Mouse (Mus musculus) hindbrain, embryonic 16.5 days (tissue): Measurements from ENCODE around the gene Dlx1. TPM values are rescaled to one million over a fixed set of nuclear protein-coding genes. Genes with fewer than 3 reads are reported as not detected.

ENCODE experiments used
- ATAC-seq: fragments of 200-750 bp; cut with Nextera tagmentation; 2 replicates; pipeline ENCODE4 v1.8.0; 2017; ENCODE audit warnings: moderate TSS enrichment, moderate library complexity
- H3K27ac ChIP-seq: fragments of 300-500 bp; sonication (generic); 2 replicates; pipeline ENCODE4 v1.5.1; 2014; ENCODE audit warnings: low read depth, mild to moderate bottlenecking, control low read depth, low read length, moderate library complexity
- H3K27me3 ChIP-seq: fragments of 300-500 bp; sonication (generic); replicated peaks from 2 replicates; pipeline ENCODE4 v1.6.1; 2014; ENCODE audit warnings: low read length; ENCODE audit not compliant: control insufficient read depth, insufficient read depth
- H3K36me3 ChIP-seq: fragments of 300-500 bp; sonication (generic); 2 replicates; pipeline ENCODE4 v1.6.1; 2014; ENCODE audit warnings: mild to moderate bottlenecking, low read length, moderate library complexity, mixed read lengths; ENCODE audit not compliant: control insufficient read depth, insufficient read depth
- H3K4me1 ChIP-seq: fragments of 300-500 bp; sonication (generic); 2 replicates; pipeline ENCODE4 v1.6.1; 2014; ENCODE audit warnings: low read depth, low read length; ENCODE audit not compliant: control insufficient read depth, insufficient read depth
- H3K4me2 ChIP-seq: fragments of 300-500 bp; sonication (generic); 2 replicates; pipeline ENCODE4 v1.6.1; 2014; ENCODE audit warnings: mild to moderate bottlenecking, low read length, control low read depth, moderate library complexity
- H3K4me3 ChIP-seq: fragments of 300-500 bp; sonication (generic); 2 replicates; pipeline ENCODE4 v1.5.1; 2014; ENCODE audit warnings: mild to moderate bottlenecking, low read length, control low read depth, moderate library complexity
- H3K9ac ChIP-seq: fragments of 300-500 bp; sonication (generic); 2 replicates; pipeline ENCODE4 v1.6.1; 2014; ENCODE audit warnings: low read depth, mild to moderate bottlenecking, control low read depth, low read length, moderate library complexity
- H3K9me3 ChIP-seq: fragments of 300-500 bp; sonication (generic); 2 replicates; pipeline ENCODE4 v1.6.1; 2014; ENCODE audit warnings: mild to moderate bottlenecking, low read length, moderate library complexity; ENCODE audit not compliant: control insufficient read depth
- WGBS: fragments of 180-500 bp; shearing (Covaris S2); extraction: QIAGEN DNeasy Blood & Tissue Kit; methylation state at CpG from one replicate; pipeline ENCODE4 v1.1.7; 2014; 5-methylcytosine and 5-hydroxymethylcytosine counted together
- polyA plus RNA-seq: library from polyadenylated mRNA; unstranded; fragments of >200 nt; fragmentation: Nextera tagmentation; extraction: Ambion mirVana; gene quantifications from 2 replicates; pipeline ENCODE4 v1.2.1, GENCODE M21; 2015

Dlx1 gene
- polyA plus RNA-seq, result 0.09 and 9.5 TPM in 2 replicates

GRCm38 (mm10) chr2:71528014-71528713 lies at the start of gene Dlx1:
Gene Dlx1 (plus strand): TSS chr2:71528113.
- Histone ChIP-seq H3K4me2 (peak within 1 kb of the TSS; percentile 62), H3K9me3 (no peaks in the 10 kb centered on the region), H3K9ac (no peak within 1 kb of the TSS), H3K4me1 (peaks cover 5% of the 10 kb centered on the region), H3K4me3 (peak within 1 kb of the TSS; percentile 40), H3K36me3 (no peaks in the 10 kb centered on the region), H3K27ac (no peak within 1 kb of the TSS), H3K27me3 (peaks cover 63% of the 10 kb centered on the region)
- ATAC-seq, result no peak
- WGBS, result 2% methylated on average over 26 of the region's 26 CpGs

GRCm38 (mm10) chr2:71479917-71480316 lies 48.0 kb upstream of the Dlx1 start:
- Histone ChIP-seq H3K4me2 (no peak overlapping the region), H3K27ac (no peak overlapping the region), H3K9me3 (no peaks in the 10 kb centered on the region), H3K4me3 (no peak overlapping the region), H3K27me3 (no peaks in the 10 kb centered on the region), H3K4me1 (no peaks in the 10 kb centered on the region), H3K36me3 (no peaks in the 10 kb centered on the region), H3K9ac (no peak overlapping the region)
- WGBS, result 13% methylated on average over 7 of the region's 7 CpGs
- ATAC-seq, result no peak

- H3K27ac ChIP-seq, result no peak overlapping the region
- H3K27me3 ChIP-seq, result no peaks in the 10 kb centered on the region
- H3K36me3 ChIP-seq, result no peaks in the 10 kb centered on the region
- H3K4me1 ChIP-seq, result no peaks in the 10 kb centered on the region
- no peak overlapping the region for H3K4me3 ChIP-seq
- whole genome bisulfite sequencing, result 71% methylated on average over 6 of the region's 6 CpGs
- no peak for ATAC-seq
- H3K9me3 ChIP-seq, result no peaks in the 10 kb centered on the region
- H3K9ac ChIP-seq, result no peak overlapping the region
- H3K4me2 ChIP-seq, result no peak overlapping the region
These were observed 46.1 kb upstream of the Dlx1 start for GRCm38 (mm10) chr2:71481825-71482224.

GRCm38 (mm10) chr2:71483046-71483716 lies 44.7 kb upstream of the Dlx1 start:
- no peak for ATAC-seq
- Histone ChIP-seq H3K36me3 (no peaks in the 10 kb centered on the region), H3K9ac (no peak overlapping the region), H3K9me3 (no peaks in the 10 kb centered on the region), H3K27ac (no peak overlapping the region), H3K4me1 (no peaks in the 10 kb centered on the region), H3K27me3 (no peaks in the 10 kb centered on the region), H3K4me2 (no peak overlapping the region), H3K4me3 (no peak overlapping the region)
- WGBS, result 69% methylated on average over 10 of the region's 10 CpGs

GRCm38 (mm10) chr2:71483717-71484066 lies 44.2 kb upstream of the Dlx1 start:
- Histone ChIP-seq H3K4me3 (no peak overlapping the region), H3K4me1 (no peaks in the 10 kb centered on the region), H3K27ac (no peak overlapping the region), H3K27me3 (no peaks in the 10 kb centered on the region), H3K4me2 (no peak overlapping the region), H3K36me3 (no peaks in the 10 kb centered on the region), H3K9me3 (no peaks in the 10 kb centered on the region), H3K9ac (no peak overlapping the region)
- peak; percentile 54; the same call in 1 of the 2 replicates for ATAC-seq
- WGBS, result 26% methylated on average over 5 of the region's 5 CpGs

- no peak overlapping the region for H3K4me3 ChIP-seq
- no peak overlapping the region for H3K4me2 ChIP-seq
- no peak overlapping the region for H3K27ac ChIP-seq
- peaks cover 2% of the 10 kb centered on the region; the same call in 1 of the 2 replicates for H3K4me1 ChIP-seq
- H3K9ac ChIP-seq, result no peak overlapping the region
- no peak for ATAC-seq
- no peaks in the 10 kb centered on the region for H3K27me3 ChIP-seq
- no peaks in the 10 kb centered on the region for H3K9me3 ChIP-seq
- no peaks in the 10 kb centered on the region for H3K36me3 ChIP-seq
These were observed 36.6 kb upstream of the Dlx1 start for GRCm38 (mm10) chr2:71491295-71491694.

GRCm38 (mm10) chr2:71493161-71493683 lies 34.7 kb upstream of the Dlx1 start:
- 66% methylated on average over 12 of the region's 12 CpGs for WGBS
- H3K36me3 ChIP-seq, result no peaks in the 10 kb centered on the region
- peaks cover 2% of the 10 kb centered on the region; the same call in 1 of the 2 replicates for H3K4me1 ChIP-seq
- ATAC-seq, result no peak
- H3K4me2 ChIP-seq, result no peak overlapping the region
- H3K27me3 ChIP-seq, result no peaks in the 10 kb centered on the region
- H3K9me3 ChIP-seq, result no peaks in the 10 kb centered on the region
- no peak overlapping the region for H3K9ac ChIP-seq
- no peak overlapping the region for H3K4me3 ChIP-seq
- no peak overlapping the region for H3K27ac ChIP-seq

- H3K4me3 ChIP-seq, result no peak overlapping the region
- H3K9ac ChIP-seq, result no peak overlapping the region
- peak overlapping the region; percentile 15; the same call in 1 of the 2 replicates for H3K4me2 ChIP-seq
- H3K36me3 ChIP-seq, result no peaks in the 10 kb centered on the region
- no peaks in the 10 kb centered on the region for H3K9me3 ChIP-seq
- H3K27me3 ChIP-seq, result no peaks in the 10 kb centered on the region
- H3K27ac ChIP-seq, result no peak overlapping the region
- ATAC-seq, result peak; percentile 37; the same call in 1 of the 2 replicates
- WGBS, result 43% methylated on average over 10 of the region's 10 CpGs
- peaks cover 2% of the 10 kb centered on the region; the same call in 1 of the 2 replicates for H3K4me1 ChIP-seq
These were observed 33.4 kb upstream of the Dlx1 start for GRCm38 (mm10) chr2:71494503-71494902.

- ATAC-seq, result 0 out of 2 replicates have a peak, but pooled peaks have one; percentile 42
These were observed 32.9 kb upstream of the Dlx1 start for GRCm38 (mm10) chr2:71494971-71495370.

More at GRCm38 (mm10) chr2:71494971-71495370, 32.9 kb upstream of the Dlx1 start:
- Histone ChIP-seq H3K4me1 (peaks cover 2% of the 10 kb centered on the region; the same call in 1 of the 2 replicates), H3K9ac (no peak overlapping the region), H3K9me3 (no peaks in the 10 kb centered on the region), H3K27me3 (no peaks in the 10 kb centered on the region), H3K4me2 (peak overlapping the region; percentile 15; the same call in 1 of the 2 replicates), H3K36me3 (no peaks in the 10 kb centered on the region), H3K4me3 (no peak overlapping the region), H3K27ac (no peak overlapping the region)
- WGBS, result 16% methylated on average over 4 of the region's 4 CpGs
